Mouse (Mus musculus) ES-E14 (cell line): ENCODE measurements around the gene Cebpg. TPM values are rescaled to one million over a fixed set of nuclear protein-coding genes. Genes with fewer than 3 reads are reported as not detected.

Experiments
- DNase-seq: peaks from one replicate; pipeline ENCODE4 v3.0.0-alpha.2; 2013; ENCODE audit warnings: low read depth, low spot score
- H3K27ac ChIP-seq: 2 replicates; pipeline ENCODE4 v1.5.1; 2012; ENCODE audit warnings: low read depth, mild to moderate bottlenecking, low read length, moderate library complexity, mixed read lengths; ENCODE audit not compliant: poor library complexity, insufficient read depth, severe bottlenecking
- H3K36me3 ChIP-seq: 2 replicates; pipeline ENCODE4 v1.6.1; 2012; ENCODE audit warnings: mild to moderate bottlenecking, low read length, moderate library complexity, mixed read lengths; ENCODE audit not compliant: control insufficient read depth, poor library complexity, insufficient read depth, severe bottlenecking
- H3K4me1 ChIP-seq, 2 experiments: fragments of 150-350 bp in 1 of 2; sonication (generic) in 1 of 2; 2 replicates each; pipeline ENCODE4 v1.6.1; 2012; ENCODE audit warnings: low read length in 2 of 2, mild to moderate bottlenecking in 1 of 2, mixed read lengths in 1 of 2; ENCODE audit not compliant: control insufficient read depth in 2 of 2, insufficient read depth in 2 of 2, poor library complexity in 1 of 2
- H3K4me3 ChIP-seq, 2 experiments: fragments of 150-350 bp in 1 of 2; sonication (generic) in 1 of 2; 2 replicates each; pipeline ENCODE4 v1.5.1; 2012; ENCODE audit warnings: low read length in 2 of 2, low read depth in 1 of 2, mild to moderate bottlenecking in 1 of 2, mixed read lengths in 1 of 2; ENCODE audit not compliant: insufficient read depth in 1 of 2, poor library complexity in 1 of 2, severe bottlenecking in 1 of 2
- H3K9ac ChIP-seq: 2 replicates; pipeline ENCODE4 v1.6.1; 2012; ENCODE audit warnings: low read depth, mild to moderate bottlenecking, low read length, mixed read lengths; ENCODE audit not compliant: poor library complexity, insufficient read depth, severe bottlenecking
- H3K9me3 ChIP-seq: fragments of 150-350 bp; sonication (generic); 2 replicates; pipeline ENCODE4 v1.6.1; 2012; ENCODE audit warnings: low read depth, mild to moderate bottlenecking, low read length; ENCODE audit not compliant: control insufficient read depth, insufficient read depth
- CHD2 ChIP-seq: IDR thresholded peaks from 2 replicates; pipeline ENCODE4 v1.6.1; 2014; ENCODE audit warnings: mild to moderate bottlenecking, low read depth, low read length, inconsistent platforms
- HCFC1 ChIP-seq: IDR thresholded peaks from 2 replicates; pipeline ENCODE4 v1.6.1; 2012; ENCODE audit warnings: low read length, inconsistent platforms, borderline replicate concordance; ENCODE audit not compliant: insufficient read depth
- MAFK ChIP-seq: IDR thresholded peaks from 2 replicates; pipeline ENCODE4 v1.6.1; 2014; ENCODE audit warnings: mild to moderate bottlenecking, low read depth, low read length, inconsistent platforms; ENCODE audit not compliant: insufficient read depth
- ZC3H11A ChIP-seq: IDR thresholded peaks from 2 replicates; pipeline ENCODE4 v1.6.1; 2012; ENCODE audit warnings: low read depth, mild to moderate bottlenecking, inconsistent platforms, low read length, borderline replicate concordance
- ZNF384 ChIP-seq: IDR thresholded peaks from 2 replicates; pipeline ENCODE4 v1.6.1; 2012; ENCODE audit warnings: low read depth, low read length, inconsistent platforms
- in situ Hi-C, 2 experiments: fragments of 600-800 bp; cut with MboI; formaldehyde crosslinking; loops; one replicate each; pipeline ENCODE4 v1.15.1; 2025; ENCODE audit warnings: low sequenced_read_pairs in 2 of 2, inconsistent platforms in 1 of 2; ENCODE audit not compliant: unreplicated experiment in 2 of 2
- total RNA-seq: library from RNA; depleted of rRNA; stranded (reverse); fragments of 300-350 nt; gene quantifications from 2 replicates; pipeline ENCODE4 v1.2.3, GENCODE M21; 2012

The Cebpg gene
- total RNA-seq, 1 experiment, result 14.0 TPM

DNA sequence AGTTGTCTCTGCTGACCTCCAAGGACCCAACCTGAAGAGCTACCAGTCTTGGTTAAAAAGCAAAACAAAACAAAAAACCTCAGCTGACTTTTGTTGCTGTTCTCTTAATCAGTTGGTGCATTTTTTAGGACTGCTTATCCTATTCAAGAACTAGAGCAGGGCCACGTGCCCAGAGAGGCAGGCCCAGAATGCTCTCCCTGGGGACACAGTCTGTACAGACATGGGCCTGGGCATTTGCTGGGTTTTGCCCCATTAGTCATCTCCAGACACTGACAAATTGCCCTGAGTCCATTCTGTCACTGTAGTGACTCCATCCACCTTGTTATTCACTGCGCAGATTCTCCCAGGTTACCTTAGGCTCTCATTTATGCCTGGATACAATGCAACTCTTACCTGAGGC is 41.1 kb downstream of the Cebpg start:
- no peak overlapping the region for H3K4me3 ChIP-seq
- no peaks in the 10 kb centered on the region for H3K4me1 ChIP-seq
- in situ Hi-C loops, result loop anchor here in 1 of 2 experiments (25.0 kb wide), 1 partner anchor 178 kb away; no protein-coding TSS in a partner anchor
- no peak for DNase-seq
- H3K36me3 ChIP-seq, result no peaks in the 10 kb centered on the region
- no peak overlapping the region for H3K9ac ChIP-seq
- H3K27ac ChIP-seq, result no peak overlapping the region
- no peak for TF ChIP-seq ZNF384
- TF ChIP-seq CHD2, result no peak
- no peak for TF ChIP-seq HCFC1
- no peaks in the 10 kb centered on the region for H3K9me3 ChIP-seq

- Histone ChIP-seq H3K36me3 (no peaks in the 10 kb centered on the region), H3K9ac (no peak overlapping the region), H3K27ac (no peak overlapping the region), H3K4me3 (no peak overlapping the region), H3K4me1 (no peaks in the 10 kb centered on the region), H3K9me3 (no peaks in the 10 kb centered on the region)
- in situ Hi-C loops, result loop anchor here in 1 of 2 experiments (25.0 kb wide), 1 partner anchor 176 kb away; no protein-coding TSS in a partner anchor
- no peak for DNase-seq
- TF ChIP-seq ZC3H11A, result no peak
- TF ChIP-seq ZNF384, result no peak
- TF ChIP-seq HCFC1, result no peak
- no peak for TF ChIP-seq CHD2
- TF ChIP-seq MAFK, result no peak
Observed at GRCm38 (mm10) chr7:35013228-35013627, 43.1 kb downstream of the Cebpg start.

DNA sequence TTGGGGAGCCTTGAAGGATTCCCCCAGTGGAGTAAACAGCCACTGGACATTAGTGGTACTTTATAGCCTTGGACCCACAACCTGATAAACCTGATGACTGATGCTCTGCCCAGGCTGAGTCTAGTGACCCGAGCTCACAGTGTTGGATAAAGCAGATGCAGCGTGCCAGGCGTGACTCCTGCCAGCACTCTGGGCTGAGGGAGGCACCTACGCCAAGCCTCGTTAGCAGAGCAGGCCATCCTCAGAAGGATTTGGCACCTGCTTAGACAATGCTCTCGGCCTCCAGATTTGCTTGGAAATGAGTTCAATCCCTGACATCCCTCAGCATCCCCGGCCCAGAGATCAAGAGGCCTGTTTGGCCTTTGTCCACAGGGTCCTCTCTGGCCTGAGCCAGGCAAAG is 49.7 kb downstream of the Cebpg start:
- in situ Hi-C loops, result loop anchor here in 1 of 2 experiments (25.0 kb wide), 1 partner anchor 169 kb away; no protein-coding TSS in a partner anchor
- Histone ChIP-seq H3K9me3 (no peaks in the 10 kb centered on the region), H3K36me3 (no peaks in the 10 kb centered on the region), H3K4me3 (no peak overlapping the region), H3K27ac (no peak overlapping the region), H3K9ac (no peak overlapping the region), H3K4me1 (no peaks in the 10 kb centered on the region)
- DNase-seq, result no peak
- no peak for TF ChIP-seq ZC3H11A
- TF ChIP-seq CHD2, result no peak
- no peak for TF ChIP-seq HCFC1
- TF ChIP-seq ZNF384, result no peak
- TF ChIP-seq MAFK, result no peak

- no peaks in the 10 kb centered on the region for H3K9me3 ChIP-seq
- no peaks in the 10 kb centered on the region for H3K36me3 ChIP-seq
Observed at GRCm38 (mm10) chr7:35003171-35003737, 53.1 kb downstream of the Cebpg start.

More at GRCm38 (mm10) chr7:35003171-35003737, 53.1 kb downstream of the Cebpg start:
- in situ Hi-C loops, result loop anchor here in 1 of 2 experiments (25.0 kb wide), 1 partner anchor 166 kb away; no protein-coding TSS in a partner anchor
- Histone ChIP-seq H3K4me1 (peaks cover 0 to 2% of the 10 kb centered on the region in 2 experiments; a peak in 1 of 4 replicates), H3K4me3 (no peak overlapping the region), H3K9ac (no peak overlapping the region), H3K27ac (no peak overlapping the region)
- TF ChIP-seq MAFK (no peak), ZC3H11A (no peak), CHD2 (no peak), ZNF384 (no peak), HCFC1 (no peak)
- no peak for DNase-seq
